Mouse (Mus musculus) kidney, postnatal 4 days (tissue): ENCODE data around the gene Terb2.
A peak's percentile ranks its signal among the peaks of the same experiment; 100 is the strongest.

Source experiments
- DNase-seq, 2 experiments: peaks; one replicate each; pipeline ENCODE4 v3.0.0; 2021; ENCODE audit warnings: mixed read lengths in 2 of 2

Gene Terb2

GRCm38 (mm10) chr2:122233759-122234557 is 47.9 kb downstream of the Terb2 start:
- DNase-seq, result peak; percentile 42 to 62

- DNase-seq, result peak; percentile 86 to 93
These were observed 48.7 kb downstream of the Terb2 start, which contains the start of gene Sord for GRCm38 (mm10) chr2:122234611-122235288. Sord (plus strand) TSS chr2:122234749.

GRCm38 (mm10) chr2:122235425-122235824 is 49.4 kb downstream of the Terb2 start:
- peak in 1 of 2 experiments; percentile 27 for DNase-seq

- DNase-seq, result no peak
These were observed 50.2 kb downstream of the Terb2 start for GRCm38 (mm10) chr2:122236321-122236720.

DNA sequence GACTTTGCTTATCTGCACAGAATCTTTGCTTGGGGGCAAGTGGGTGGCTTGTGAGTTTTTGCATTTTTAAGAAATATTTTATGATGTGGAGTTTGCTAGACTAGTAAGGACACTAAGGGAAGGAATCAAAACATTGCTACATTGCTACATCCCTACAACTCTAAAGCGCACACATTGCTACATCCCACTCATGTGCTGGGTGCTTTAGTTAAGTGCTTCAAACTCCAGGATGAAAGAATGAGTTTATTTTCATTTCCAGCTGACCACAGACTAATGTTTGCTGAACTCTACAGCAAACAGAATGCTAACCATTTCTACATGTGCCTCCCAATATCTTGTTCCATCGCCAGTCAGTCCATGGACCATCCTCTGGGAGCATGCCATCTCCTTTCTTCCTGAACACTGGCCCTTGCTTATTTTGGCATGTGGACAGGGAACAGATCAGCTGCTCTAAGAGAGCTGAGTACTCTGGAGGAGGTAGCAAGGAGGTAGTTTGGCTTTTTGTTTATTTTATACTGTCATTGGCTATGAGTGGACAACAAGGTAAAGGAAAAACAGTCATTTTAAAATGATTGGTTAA is 51.9 kb downstream of the Terb2 start:
- no peak for DNase-seq

DNA sequence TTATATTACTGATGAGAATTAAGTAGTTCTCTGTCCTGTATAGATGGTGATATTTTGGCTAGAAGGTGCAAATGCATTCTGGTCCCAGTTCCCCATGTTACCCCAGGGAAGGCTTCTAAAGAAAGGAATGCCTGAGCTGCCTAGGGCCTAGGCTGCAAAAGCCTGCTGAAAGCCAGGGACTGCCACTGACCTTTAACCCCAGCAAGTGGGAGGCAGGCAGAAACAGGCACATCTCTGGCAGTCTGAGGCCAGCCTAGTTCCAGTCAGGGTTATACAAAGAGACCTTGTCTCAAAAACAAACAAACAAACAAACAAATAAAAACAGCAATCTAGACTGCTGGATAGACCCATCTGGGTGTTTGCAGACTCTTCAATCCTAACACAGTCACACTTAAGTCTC is 54.7 kb downstream of the Terb2 start:
- no peak for DNase-seq

DNA sequence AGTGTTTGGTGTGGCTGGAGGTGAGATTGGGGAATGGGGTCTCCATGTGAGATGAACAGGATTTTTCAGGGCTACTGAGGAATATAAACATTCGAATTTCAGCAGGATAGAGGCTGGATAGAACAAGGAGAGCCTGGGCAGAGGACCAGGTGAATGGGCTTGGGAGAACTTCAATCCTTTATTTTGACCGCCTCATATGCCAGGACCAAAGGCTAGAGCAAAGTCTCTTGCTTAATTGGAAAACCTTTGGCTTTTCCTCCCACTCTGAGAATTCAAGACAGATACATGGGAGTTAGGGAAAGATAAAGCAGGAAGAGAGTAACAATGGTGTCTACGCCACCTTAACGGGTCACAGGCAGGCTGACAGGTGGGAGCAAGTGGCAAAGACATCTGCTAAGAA is 55.2 kb downstream of the Terb2 start:
- DNase-seq, result no peak

GRCm38 (mm10) chr2:122241935-122242334 is 55.9 kb downstream of the Terb2 start:
- DNase-seq, result no peak

GRCm38 (mm10) chr2:122243671-122244131 is 57.6 kb downstream of the Terb2 start:
- peak; percentile 78 to 84 for DNase-seq

DNA sequence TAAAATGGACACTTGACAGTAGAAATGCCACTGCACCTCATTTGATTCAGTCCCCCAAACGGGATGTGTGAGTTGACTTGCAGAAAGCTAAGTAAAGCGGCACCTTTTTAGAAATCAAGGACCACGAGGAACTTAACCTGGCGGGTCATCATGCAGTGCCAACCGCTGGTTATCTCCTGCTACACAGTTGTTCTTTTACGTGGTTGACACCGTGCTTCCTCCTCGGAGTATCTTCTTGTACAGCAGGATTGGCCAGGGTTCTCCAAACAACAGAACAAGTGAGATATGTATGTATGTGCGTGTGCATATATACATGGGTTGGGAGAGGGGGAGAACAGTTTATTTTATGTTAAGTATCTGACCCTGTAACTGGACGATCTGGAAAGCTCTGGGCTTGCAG is 61.7 kb downstream of the Terb2 start:
- DNase-seq, result no peak

GRCm38 (mm10) chr2:122255997-122256396 is 69.9 kb downstream of the Terb2 start:
- DNase-seq, result no peak
